Mouse (Mus musculus): ENCODE measurements at regions not wholly inside any gene's neighbourhood (a gene's known extent, or its start where the extent isn't known, plus 50 kb on each side); places are given as distances from the start of the nearest gene placed in this dataset.

GRCm38 (mm10) chr7:117729067-117729466, 348.3 kb downstream of the Xylt1 start:
- DNase-seq (ENCODE audit: low spot score): no peak

Measured in adipocyte (in vitro differentiated cells).